Mouse (Mus musculus): ENCODE measurements around the gene Fkbp7. TPM values are rescaled to one million over a fixed set of nuclear protein-coding genes. Genes with fewer than 3 reads are reported as not detected.

Gene Fkbp7
- polyA plus RNA-seq, 1 experiment from 2014 or later = 70.3 TPM

DNA sequence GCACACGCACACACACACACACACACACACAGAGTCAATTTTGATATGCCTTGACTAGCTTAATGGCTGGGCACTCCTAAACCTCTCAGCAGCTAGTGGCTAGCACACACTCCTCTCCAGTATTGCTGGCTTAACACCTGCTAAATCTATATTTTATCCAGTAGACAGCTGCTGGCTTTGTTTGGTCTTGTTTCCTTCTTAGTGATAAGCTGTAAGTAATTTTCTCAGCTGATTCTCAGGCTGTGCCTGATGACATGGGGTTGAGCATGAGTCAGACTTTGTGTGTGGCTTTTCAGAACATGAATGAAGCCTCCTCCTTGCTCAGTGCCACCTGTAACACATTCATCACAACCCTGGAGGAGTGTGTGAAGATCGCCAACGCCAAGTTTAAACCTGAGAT lies 14.1 kb upstream of the Fkbp7 start:
- ATAC-seq (ENCODE audit: borderline replicate concordance, extremely low read depth, low FRiP score, low TSS enrichment) = no peak
- Histone ChIP-seq H3K4me2 (no peak overlapping the region), H3K27ac (no peak overlapping the region), H3K4me1 (no peaks in the 10 kb centered on the region), H3K27me3 (no peaks in the 10 kb centered on the region), H3K9ac (no peak overlapping the region), H3K9me3 (no peaks in the 10 kb centered on the region), H3K36me3 (peaks cover 76% of the 10 kb centered on the region), H3K4me3 (no peak overlapping the region)
- WGBS = 88% methylated on average over 3 of the region's 3 CpGs

GRCm38 (mm10) chr2:76682301-76682700 lies 9.4 kb upstream of the Fkbp7 start:
- Histone ChIP-seq H3K36me3 (peaks cover 60% of the 10 kb centered on the region), H3K9ac (no peak overlapping the region), H3K27me3 (no peaks in the 10 kb centered on the region), H3K9me3 (no peaks in the 10 kb centered on the region), H3K27ac (no peak overlapping the region), H3K4me1 (0 out of 2 replicates have a peak, but pooled peaks cover 2% of the 10 kb centered on the region), H3K4me3 (no peak overlapping the region), H3K4me2 (no peak overlapping the region)
- ATAC-seq (ENCODE audit: borderline replicate concordance, extremely low read depth, low FRiP score, low TSS enrichment) = no peak
- 85% methylated on average over 8 of the region's 8 CpGs for WGBS

GRCm38 (mm10) chr2:76676401-76677226 lies 3.7 kb upstream of the Fkbp7 start:
- whole genome bisulfite sequencing = 47% methylated on average over 13 of the region's 13 CpGs
- Histone ChIP-seq H3K4me3 (peak overlapping the region; percentile 97), H3K4me1 (peaks cover 32% of the 10 kb centered on the region), H3K9ac (peak overlapping the region; percentile 88; the same call in 1 of the 2 replicates), H3K9me3 (no peaks in the 10 kb centered on the region), H3K4me2 (peak overlapping the region; percentile 75), H3K36me3 (peaks cover 9% of the 10 kb centered on the region; the same call in 1 of the 2 replicates), H3K27me3 (no peaks in the 10 kb centered on the region), H3K27ac (no peak overlapping the region)
- no peak for ATAC-seq (ENCODE audit: borderline replicate concordance, extremely low read depth, low FRiP score, low TSS enrichment)

DNA sequence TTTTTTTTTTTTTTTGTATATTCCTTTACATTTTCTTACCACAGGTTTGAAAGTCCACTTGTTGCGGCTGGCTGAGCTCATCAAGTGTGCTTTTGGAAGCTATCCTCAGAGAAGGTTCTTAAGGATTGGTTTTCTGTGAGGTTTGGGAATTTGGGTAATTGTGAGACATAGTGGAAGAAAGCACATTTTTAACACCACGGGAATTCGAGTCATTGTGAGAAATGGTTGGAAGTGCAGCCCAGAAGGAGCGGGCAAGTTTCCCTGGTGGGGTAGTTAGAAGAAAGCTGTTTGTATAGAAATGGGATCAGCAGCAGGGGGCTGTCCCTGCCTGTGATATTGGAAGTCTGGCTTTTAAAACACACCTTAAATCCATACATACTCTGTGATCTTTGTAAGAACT lies 3.0 kb upstream of the Fkbp7 start:
- no peak overlapping the region for H3K27ac ChIP-seq
- peaks cover 33% of the 10 kb centered on the region for H3K4me1 ChIP-seq
- H3K9ac ChIP-seq = peak overlapping the region; percentile 88
- no peak for ATAC-seq (ENCODE audit: borderline replicate concordance, extremely low read depth, low FRiP score, low TSS enrichment)
- H3K4me2 ChIP-seq = peak overlapping the region; percentile 75
- no peaks in the 10 kb centered on the region for H3K9me3 ChIP-seq
- WGBS = 10% methylated on average over 4 of the region's 4 CpGs
- no peaks in the 10 kb centered on the region for H3K27me3 ChIP-seq
- H3K4me3 ChIP-seq = peak overlapping the region; percentile 97
- H3K36me3 ChIP-seq = 0 out of 2 replicates have a peak, but pooled peaks cover 7% of the 10 kb centered on the region

DNA sequence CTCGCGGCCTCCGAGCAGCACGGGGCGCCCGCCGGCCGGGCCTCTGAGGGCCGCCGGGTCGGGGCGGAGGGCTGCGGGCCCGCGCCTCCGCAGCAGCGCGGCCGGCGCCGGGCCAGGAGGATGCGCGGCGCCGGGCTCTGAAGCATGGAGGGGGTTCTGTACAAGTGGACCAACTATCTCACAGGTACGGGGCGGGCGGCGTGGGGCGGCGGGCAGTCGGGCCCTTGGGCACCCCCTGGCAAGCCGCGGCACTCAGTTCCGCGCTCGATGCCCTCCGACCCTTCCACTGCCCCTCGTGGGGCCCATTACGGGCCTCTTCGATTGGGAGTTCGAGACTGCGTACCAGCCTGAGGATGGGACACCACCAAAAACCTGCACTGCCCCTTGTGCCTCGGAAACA lies 2.5 kb upstream of the Fkbp7 start:
- Histone ChIP-seq H3K4me3 (peak overlapping the region; percentile 97), H3K9ac (peak overlapping the region; percentile 88), H3K36me3 (0 out of 2 replicates have a peak, but pooled peaks cover 7% of the 10 kb centered on the region), H3K4me2 (peak overlapping the region; percentile 75), H3K9me3 (no peaks in the 10 kb centered on the region), H3K27ac (peak overlapping the region; percentile 87), H3K4me1 (peaks cover 33% of the 10 kb centered on the region), H3K27me3 (no peaks in the 10 kb centered on the region)
- under 1% methylated on average over 23 of the region's 44 CpGs for WGBS
- peak; percentile 43 for ATAC-seq (ENCODE audit: borderline replicate concordance, extremely low read depth, low FRiP score, low TSS enrichment)

- Histone ChIP-seq H3K27ac (peak within 1 kb of the TSS; percentile 87), H3K36me3 (0 out of 2 replicates have a peak, but pooled peaks cover 7% of the 10 kb centered on the region), H3K4me2 (peak within 1 kb of the TSS; percentile 75), H3K9ac (peak within 1 kb of the TSS; percentile 88), H3K9me3 (no peaks in the 10 kb centered on the region), H3K4me1 (peaks cover 33% of the 10 kb centered on the region), H3K27me3 (no peaks in the 10 kb centered on the region), H3K4me3 (peak within 1 kb of the TSS; percentile 97)
- ATAC-seq (ENCODE audit: borderline replicate concordance, extremely low read depth, low FRiP score, low TSS enrichment) = peak; percentile 77
- WGBS = 9% methylated on average over 27 of the region's 52 CpGs
These were observed 2.0 kb upstream of the Fkbp7 start, which contains the start of gene Plekha3 for GRCm38 (mm10) chr2:76674725-76675427. Gene Plekha3 (plus strand): TSS chr2:76675281.

DNA sequence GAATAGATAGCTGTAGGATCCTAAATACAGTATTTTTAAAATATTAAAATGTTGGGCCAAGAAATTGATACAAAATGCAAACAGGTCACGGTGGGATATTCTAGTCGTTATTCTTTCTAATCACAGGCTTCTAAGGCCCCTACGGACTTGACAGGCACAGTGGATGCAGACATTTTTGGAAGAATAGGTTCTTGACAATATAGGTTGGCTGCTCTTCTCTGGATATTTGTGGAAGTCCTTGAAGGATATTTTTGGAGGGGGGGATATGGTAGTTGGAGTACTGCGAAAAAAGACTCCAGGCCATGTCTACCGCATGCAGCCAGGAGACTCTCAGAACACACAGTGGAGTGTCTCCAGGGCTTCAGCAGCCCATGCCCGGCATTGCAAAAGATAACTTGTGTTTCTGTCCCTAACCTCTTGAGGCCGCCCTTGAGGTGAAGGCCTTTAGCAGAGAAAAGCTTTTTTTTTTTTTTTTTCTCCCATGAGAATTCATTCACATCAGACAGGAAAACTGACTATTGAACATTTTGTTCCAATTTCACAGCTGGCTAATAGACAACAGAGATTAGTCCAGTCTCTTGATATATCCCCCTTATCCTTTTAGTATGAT lies 661 bp upstream of the Fkbp7 start:
- no peaks in the 10 kb centered on the region for H3K36me3 ChIP-seq
- H3K4me3 ChIP-seq = peak overlapping the region; percentile 55
- H3K4me2 ChIP-seq = peak overlapping the region; percentile 56
- 41% methylated on average over 7 of the region's 7 CpGs for WGBS
- no peak overlapping the region for H3K9ac ChIP-seq
- H3K4me1 ChIP-seq = peaks cover 33% of the 10 kb centered on the region
- H3K9me3 ChIP-seq = no peaks in the 10 kb centered on the region
- no peaks in the 10 kb centered on the region for H3K27me3 ChIP-seq
- peak overlapping the region; percentile 83 for H3K27ac ChIP-seq
- ATAC-seq (ENCODE audit: borderline replicate concordance, extremely low read depth, low FRiP score, low TSS enrichment) = no peak

DNA sequence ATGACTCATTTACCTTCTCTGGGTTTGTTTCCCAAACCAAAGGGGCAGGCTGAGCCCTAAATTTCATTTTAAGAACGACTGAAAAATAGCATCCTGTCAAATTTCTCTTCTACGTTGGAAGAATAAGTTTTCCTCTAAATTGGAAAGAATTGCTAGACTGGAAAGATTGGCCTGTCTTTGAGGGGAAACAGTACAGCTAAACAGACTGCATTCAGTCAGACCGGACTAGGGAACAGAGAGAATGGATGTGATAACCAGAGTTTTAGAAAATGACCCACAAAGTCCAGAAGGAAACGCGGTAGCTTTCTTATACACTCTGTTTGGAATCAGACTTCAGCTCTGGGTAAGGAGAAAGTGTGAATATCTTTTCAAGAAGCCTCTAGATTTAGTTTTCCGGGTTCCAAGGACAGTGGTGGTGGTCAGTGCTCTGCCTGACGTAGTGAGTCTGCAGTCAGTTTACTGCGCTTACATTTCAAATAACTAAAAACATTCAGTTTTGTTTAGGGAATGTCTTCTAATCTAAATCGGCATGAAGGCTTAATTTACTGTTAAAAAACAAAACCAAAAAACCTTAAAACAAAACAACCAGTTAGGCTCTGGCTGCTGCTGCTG lies 676 bp downstream of the Fkbp7 start:
- WGBS = 9% methylated on average over 9 of the region's 9 CpGs
- Histone ChIP-seq H3K4me2 (peak overlapping the region; percentile 56), H3K9me3 (no peaks in the 10 kb centered on the region), H3K4me3 (peak overlapping the region; percentile 55), H3K27ac (peak overlapping the region; percentile 83), H3K9ac (peak overlapping the region; percentile 58), H3K27me3 (no peaks in the 10 kb centered on the region), H3K4me1 (peaks cover 33% of the 10 kb centered on the region), H3K36me3 (no peaks in the 10 kb centered on the region)
- no peak for ATAC-seq (ENCODE audit: borderline replicate concordance, extremely low read depth, low FRiP score, low TSS enrichment)

- no peak for ATAC-seq (ENCODE audit: borderline replicate concordance, extremely low read depth, low FRiP score, low TSS enrichment)
- peak overlapping the region; percentile 58 for H3K9ac ChIP-seq
These were observed 1.3 kb downstream of the Fkbp7 start for GRCm38 (mm10) chr2:76671641-76672040.

GRCm38 (mm10) chr2:76667200-76667599 lies 5.7 kb downstream of the Fkbp7 start:
- Histone ChIP-seq H3K4me3 (no peak overlapping the region), H3K27ac (no peak overlapping the region), H3K27me3 (no peaks in the 10 kb centered on the region), H3K4me2 (no peak overlapping the region), H3K4me1 (peaks cover 11% of the 10 kb centered on the region; the same call in 1 of the 2 replicates), H3K9me3 (no peaks in the 10 kb centered on the region), H3K9ac (no peak overlapping the region), H3K36me3 (peaks cover 31% of the 10 kb centered on the region)
- WGBS = 47% methylated on average over 5 of the region's 5 CpGs
- no peak for ATAC-seq (ENCODE audit: borderline replicate concordance, extremely low read depth, low FRiP score, low TSS enrichment)

More at GRCm38 (mm10) chr2:76671641-76672040, 1.3 kb downstream of the Fkbp7 start:
- H3K4me1 ChIP-seq = peaks cover 30% of the 10 kb centered on the region
- H3K36me3 ChIP-seq = no peaks in the 10 kb centered on the region
- H3K9me3 ChIP-seq = no peaks in the 10 kb centered on the region
- peak overlapping the region; percentile 55 for H3K4me3 ChIP-seq
- no peaks in the 10 kb centered on the region for H3K27me3 ChIP-seq
- H3K27ac ChIP-seq = peak overlapping the region; percentile 83; the same call in 1 of the 2 replicates
- peak overlapping the region; percentile 56 for H3K4me2 ChIP-seq
- WGBS = 71% methylated on average over 6 of the region's 6 CpGs

GRCm38 (mm10) chr2:76665531-76665930 lies 7.4 kb downstream of the Fkbp7 start:
- peaks cover 35% of the 10 kb centered on the region for H3K36me3 ChIP-seq
- WGBS = 93% methylated on average over 7 of the region's 7 CpGs
- ATAC-seq (ENCODE audit: borderline replicate concordance, extremely low read depth, low FRiP score, low TSS enrichment) = no peak

More at GRCm38 (mm10) chr2:76665531-76665930, 7.4 kb downstream of the Fkbp7 start:
- Histone ChIP-seq H3K9ac (no peak overlapping the region), H3K4me2 (no peak overlapping the region), H3K4me1 (peaks cover 3% of the 10 kb centered on the region; the same call in 1 of the 2 replicates), H3K9me3 (no peaks in the 10 kb centered on the region), H3K4me3 (no peak overlapping the region), H3K27ac (no peak overlapping the region), H3K27me3 (no peaks in the 10 kb centered on the region)

All from lung, embryonic 15.5 days (tissue).